Mouse (Mus musculus) naive thymus-derived CD4-positive, alpha-beta T cell, adult 5 months (primary cell): ENCODE measurements around the gene Clic5. TPM values are rescaled to one million over a fixed set of nuclear protein-coding genes. Genes with fewer than 3 reads are reported as not detected.

ENCODE experiments used
- polyA plus RNA-seq: library from polyadenylated mRNA; unstranded; fragments of 100-300 nt; shearing (Covaris generic); gene quantifications from one replicate; pipeline ENCODE4 v1.2.1, GENCODE M21; 2017

Gene Clic5
- polyA plus RNA-seq = 0.16 TPM

GRCm38 (mm10) chr17:44188042-44188768, at the start of gene Clic5:
Gene Clic5 (plus strand): TSS chr17:44188584.

Other genes with a start within 250 kb of the Clic5 start
- 5.4 TPM for gene Enpp5, start 109.8 kb upstream of the Clic5 start, polyA plus RNA-seq
- 16.5 TPM for gene Enpp4, start 82.8 kb upstream of the Clic5 start, polyA plus RNA-seq